Comparison of ENCODE assay signal across 8 mouse cellular contexts in genomic region chr16:75592671-75593500, GRCm38 (mm10). TPM values are rescaled to one million over a fixed set of nuclear protein-coding genes. Genes with fewer than 3 reads are reported as not detected.
DNase-seq lines count a peak whose midpoint lies in the region; ATAC-seq and TF ChIP-seq lines count a peak whose summit lies in the region.

Rbm11 (plus strand) TSS chr16:75592844.

- peaks cover 14% of the 10 kb centered on the region for H3K27me3 ChIP-seq in E14TG2a.4 (ENCODE audit: insufficient read depth, low read length)
- H3K27me3 ChIP-seq in forebrain, embryonic 13.5 days = 0 out of 2 replicates have a peak, but pooled peaks cover 6% of the 10 kb centered on the region
- no peaks in the 10 kb centered on the region for H3K27me3 ChIP-seq in heart, postnatal 0 days (ENCODE audit: control insufficient read depth, insufficient read depth, low read length)
- peaks cover 4% of the 10 kb centered on the region; the same call in 1 of the 2 replicates for H3K27me3 ChIP-seq in liver, embryonic 15.5 days
- H3K27me3 ChIP-seq in neural tube, embryonic 11.5 days (ENCODE audit: control insufficient read depth, insufficient read depth, low read length) = 0 out of 2 replicates have a peak, but pooled peaks cover 2% of the 10 kb centered on the region
- no peaks in the 10 kb centered on the region for H3K27me3 ChIP-seq in stomach, embryonic 16.5 days (ENCODE audit: control insufficient read depth, insufficient read depth, low read length)

- no peaks in the 10 kb centered on the region for H3K36me3 ChIP-seq in E14TG2a.4 (ENCODE audit: insufficient read depth, low read length)
- no peaks in the 10 kb centered on the region for H3K36me3 ChIP-seq in forebrain, embryonic 13.5 days (ENCODE audit: poor library complexity, severe bottlenecking)
- H3K36me3 ChIP-seq in heart, postnatal 0 days (replicated peaks; ENCODE audit: control insufficient read depth, insufficient read depth, low read length) = no peaks in the 10 kb centered on the region
- H3K36me3 ChIP-seq in liver, embryonic 15.5 days (replicated peaks) = no peaks in the 10 kb centered on the region
- H3K36me3 ChIP-seq in neural tube, embryonic 11.5 days (ENCODE audit: control insufficient read depth, insufficient read depth, low read length) = no peaks in the 10 kb centered on the region
- no peaks in the 10 kb centered on the region for H3K36me3 ChIP-seq in stomach, embryonic 16.5 days (ENCODE audit: control insufficient read depth, insufficient read depth, low read length)

- no peaks in the 10 kb centered on the region for H3K4me1 ChIP-seq in E14TG2a.4 (replicated peaks; ENCODE audit: low read depth, low read length)
- peaks cover 9% of the 10 kb centered on the region for H3K4me1 ChIP-seq in forebrain, embryonic 13.5 days
- no peaks in the 10 kb centered on the region for H3K4me1 ChIP-seq in heart, postnatal 0 days (ENCODE audit: control insufficient read depth, insufficient read depth)
- peaks cover 13% of the 10 kb centered on the region for H3K4me1 ChIP-seq in liver, embryonic 15.5 days (replicated peaks)
- H3K4me1 ChIP-seq in neural tube, embryonic 11.5 days (ENCODE audit: control insufficient read depth, insufficient read depth, low read length) = no peaks in the 10 kb centered on the region
- H3K4me1 ChIP-seq in stomach, embryonic 16.5 days (ENCODE audit: control insufficient read depth, insufficient read depth, low read length) = 0 out of 2 replicates have a peak, but pooled peaks cover 4% of the 10 kb centered on the region

- TF ChIP-seq EP300 in heart, postnatal 0 days (IDR thresholded peaks at IDR 0.05; ENCODE audit: low read depth) = no peak

- peak; percentile 97 for ATAC-seq in forebrain, embryonic 13.5 days
- ATAC-seq in heart, postnatal 0 days (ENCODE audit: insufficient read depth, low read depth) = peak; percentile 98
- ATAC-seq in liver, embryonic 15.5 days (ENCODE audit: insufficient read depth) = peak; percentile 97
- peak; percentile 95 for ATAC-seq in neural tube, embryonic 11.5 days (ENCODE audit: insufficient read depth, low FRiP score, low TSS enrichment)
- ATAC-seq in stomach, embryonic 16.5 days (ENCODE audit: insufficient read depth, low FRiP score) = peak; percentile 100

- peak within 1 kb of the TSS; percentile 77 for H3K4me2 ChIP-seq in forebrain, embryonic 13.5 days
- H3K4me2 ChIP-seq in heart, postnatal 0 days (ENCODE audit: low read depth, low read length) = peak within 1 kb of the TSS; percentile 82
- H3K4me2 ChIP-seq in liver, embryonic 15.5 days = peak within 1 kb of the TSS; percentile 94
- H3K4me2 ChIP-seq in neural tube, embryonic 11.5 days (ENCODE audit: low read depth) = peak within 1 kb of the TSS; percentile 73
- peak within 1 kb of the TSS; percentile 94 for H3K4me2 ChIP-seq in stomach, embryonic 16.5 days (ENCODE audit: low read depth, low read length)

- peak; percentile 76 for DNase-seq in cerebellum, adult 11 months
- DNase-seq in heart, postnatal 0 days (ENCODE audit: low spot score) = peak; percentile 61
- DNase-seq in kidney, postnatal 4 days = peak; percentile 88 to 92
- peak; percentile 90 for DNase-seq in neural tube, embryonic 11.5 days (ENCODE audit: low spot score)

- 0% methylated on average over 53 of the region's 55 CpGs for WGBS in forebrain, embryonic 13.5 days
- WGBS in heart, postnatal 0 days = under 1% methylated on average over 53 of the region's 55 CpGs
- under 1% methylated on average over 52 of the region's 55 CpGs for WGBS in liver, embryonic 15.5 days (ENCODE audit: insufficient replicate concordance)
- under 1% methylated on average over 51 of the region's 55 CpGs for WGBS in neural tube, embryonic 11.5 days
- under 1% methylated on average over 55 of the region's 55 CpGs for WGBS in stomach, embryonic 16.5 days

- no peak for TF ChIP-seq CTCF in E14TG2a.4 (conservative IDR thresholded peaks at IDR 0.05; ENCODE audit: low read length)
- TF ChIP-seq CTCF in heart, postnatal 0 days (IDR thresholded peaks at IDR 0.05; ENCODE audit: low read depth) = no peak

- no peak within 1 kb of the TSS for H3K27ac ChIP-seq in forebrain, embryonic 13.5 days
- H3K27ac ChIP-seq in heart, postnatal 0 days (ENCODE audit: low read depth) = no peak within 1 kb of the TSS
- H3K27ac ChIP-seq in liver, embryonic 15.5 days (replicated peaks) = no peak within 1 kb of the TSS
- no peak within 1 kb of the TSS for H3K27ac ChIP-seq in neural tube, embryonic 11.5 days (ENCODE audit: low read depth, low read length)
- no peak within 1 kb of the TSS for H3K27ac ChIP-seq in stomach, embryonic 16.5 days (ENCODE audit: low read length)

- peak within 1 kb of the TSS; percentile 74 for H3K9ac ChIP-seq in forebrain, embryonic 13.5 days
- H3K9ac ChIP-seq in heart, postnatal 0 days (replicated peaks; ENCODE audit: low read depth, low read length) = peak within 1 kb of the TSS; percentile 18; the same call in 1 of the 2 replicates
- H3K9ac ChIP-seq in liver, embryonic 15.5 days = peak within 1 kb of the TSS; percentile 26; the same call in 1 of the 2 replicates
- peak within 1 kb of the TSS; percentile 65 for H3K9ac ChIP-seq in neural tube, embryonic 11.5 days (ENCODE audit: low read length)
- peak within 1 kb of the TSS; percentile 69 for H3K9ac ChIP-seq in stomach, embryonic 16.5 days (ENCODE audit: low read length)

- H3K9me3 ChIP-seq in E14TG2a.4 (ENCODE audit: low read length) = no peaks in the 10 kb centered on the region
- no peaks in the 10 kb centered on the region for H3K9me3 ChIP-seq in forebrain, embryonic 13.5 days (replicated peaks)
- no peaks in the 10 kb centered on the region for H3K9me3 ChIP-seq in heart, postnatal 0 days (replicated peaks; ENCODE audit: control insufficient read depth, low read length)
- H3K9me3 ChIP-seq in liver, embryonic 15.5 days (replicated peaks) = no peaks in the 10 kb centered on the region
- no peaks in the 10 kb centered on the region for H3K9me3 ChIP-seq in neural tube, embryonic 11.5 days (ENCODE audit: control insufficient read depth, low read length)
- H3K9me3 ChIP-seq in stomach, embryonic 16.5 days (replicated peaks; ENCODE audit: control insufficient read depth, low read length) = no peaks in the 10 kb centered on the region

- peak within 1 kb of the TSS; percentile 85 for H3K4me3 ChIP-seq in E14TG2a.4 (replicated peaks; ENCODE audit: low read length)
- peak within 1 kb of the TSS; percentile 73 for H3K4me3 ChIP-seq in forebrain, embryonic 13.5 days
- H3K4me3 ChIP-seq in heart, postnatal 0 days (ENCODE audit: low read depth, low read length) = peak within 1 kb of the TSS; percentile 66
- peak within 1 kb of the TSS; percentile 64 for H3K4me3 ChIP-seq in liver, embryonic 15.5 days (replicated peaks)
- peak within 1 kb of the TSS; percentile 65 for H3K4me3 ChIP-seq in neural tube, embryonic 11.5 days (ENCODE audit: low read depth, low read length)
- H3K4me3 ChIP-seq in stomach, embryonic 16.5 days (replicated peaks; ENCODE audit: low read length) = peak within 1 kb of the TSS; percentile 81

RNA-seq across cellular contexts. Expression of gene Rbm11, which starts in this region (rescaled TPM):
- polyA plus RNA-seq in forebrain, embryonic 13.5 days (2015; fragmentation: Nextera tagmentation; extraction: Ambion mirVana) = 0.89 and 1.1 TPM in 2 replicates
- 0.31 TPM in 1 of 2 replicates, not detected in the other for total RNA-seq in heart, postnatal 0 days (2014; rRNA removed; ENCODE audit: low replicate concordance)
- polyA plus RNA-seq in heart, postnatal 0 days (2015; fragmentation: Nextera tagmentation; extraction: Ambion mirVana) = 0.11 and 0.23 TPM in 2 replicates
- polyA plus RNA-seq in liver, embryonic 15.5 days (2015; fragmentation: Nextera tagmentation; extraction: Ambion mirVana) = 0.03 TPM in 1 of 2 replicates, not detected in the other
- 0.64 and 0.80 TPM in 2 replicates for polyA plus RNA-seq in neural tube, embryonic 11.5 days (2014; fragmentation: Nextera tagmentation; extraction: Ambion mirVana)
- polyA plus RNA-seq in stomach, embryonic 16.5 days (2015; fragmentation: Nextera tagmentation; extraction: Ambion mirVana) = 0.36 and 0.56 TPM in 2 replicates

Comparison
In these comparisons a context has a peak if more than half of its experiments do, and no peak if none do; other contexts are left out.
1. Peak in DNase-seq, ATAC-seq, H3K4me3 ChIP-seq, H3K9ac ChIP-seq and H3K4me2 ChIP-seq in heart, postnatal 0 days; RNA of the gene not detected or under 1 TPM.
2. Peak in ATAC-seq, H3K4me3 ChIP-seq, H3K9ac ChIP-seq and H3K4me2 ChIP-seq in liver, embryonic 15.5 days; RNA of the gene not detected or under 1 TPM.
3. Peak in DNase-seq, ATAC-seq, H3K4me3 ChIP-seq, H3K9ac ChIP-seq and H3K4me2 ChIP-seq in neural tube, embryonic 11.5 days; RNA of the gene not detected or under 1 TPM.
4. Peak in ATAC-seq, H3K4me3 ChIP-seq, H3K9ac ChIP-seq and H3K4me2 ChIP-seq in stomach, embryonic 16.5 days; RNA of the gene not detected or under 1 TPM.
5. H3K9ac ChIP-seq: peak in every context shown above with its lines; median percentile 74 in forebrain, embryonic 13.5 days; 69 in stomach, embryonic 16.5 days; 65 in neural tube, embryonic 11.5 days; 26 in liver, embryonic 15.5 days; 18 in heart, postnatal 0 days.